Mouse (Mus musculus) liver, embryonic 15.5 days (tissue): ENCODE results near the gene Yipf3. TPM values are rescaled to one million over a fixed set of nuclear protein-coding genes. Genes with fewer than 3 reads are reported as not detected.

Experiments
- ATAC-seq: fragments of 200-750 bp; cut with Nextera tagmentation; 2 replicates; pipeline ENCODE4 v1.8.0; 2017; ENCODE audit warnings: moderate number of reproducible peaks, mild to moderate bottlenecking, moderate library complexity; ENCODE audit not compliant: insufficient read depth
- H3K27ac ChIP-seq: fragments of 300-500 bp; sonication (generic); replicated peaks from 2 replicates; pipeline ENCODE4 v1.5.1; 2015; ENCODE audit warnings: mild to moderate bottlenecking, inconsistent platforms
- H3K27me3 ChIP-seq: fragments of 300-500 bp; sonication (generic); 2 replicates; pipeline ENCODE4 v1.6.1; 2015; ENCODE audit warnings: mild to moderate bottlenecking, inconsistent platforms
- H3K36me3 ChIP-seq: fragments of 300-500 bp; sonication (generic); replicated peaks from 2 replicates; pipeline ENCODE4 v1.6.1; 2015; ENCODE audit warnings: moderate library complexity, mild to moderate bottlenecking, inconsistent platforms
- H3K4me1 ChIP-seq: fragments of 300-500 bp; sonication (generic); replicated peaks from 2 replicates; pipeline ENCODE4 v1.6.1; 2015; ENCODE audit warnings: inconsistent platforms
- H3K4me2 ChIP-seq: fragments of 300-500 bp; sonication (generic); 2 replicates; pipeline ENCODE4 v1.6.1; 2015; ENCODE audit warnings: moderate library complexity, mild to moderate bottlenecking, inconsistent platforms
- H3K4me3 ChIP-seq: fragments of 300-500 bp; sonication (generic); replicated peaks from 2 replicates; pipeline ENCODE4 v1.5.1; 2015; ENCODE audit warnings: mild to moderate bottlenecking, inconsistent platforms
- H3K9ac ChIP-seq: fragments of 300-500 bp; sonication (generic); 2 replicates; pipeline ENCODE4 v1.6.1; 2015; ENCODE audit warnings: moderate library complexity, mild to moderate bottlenecking, inconsistent platforms
- H3K9me3 ChIP-seq: fragments of 300-500 bp; sonication (generic); replicated peaks from 2 replicates; pipeline ENCODE4 v1.6.1; 2016; ENCODE audit warnings: inconsistent platforms
- WGBS: fragments of 180-500 bp; shearing (Covaris S2); methylation state at CpG from one replicate; pipeline ENCODE4 v1.1.7; 2015; ENCODE audit warnings: mixed read lengths; ENCODE audit not compliant: insufficient replicate concordance; 5-methylcytosine and 5-hydroxymethylcytosine counted together
- microRNA counts: library from miRNA; unstranded; fragments of <30 nt; microRNA quantifications from one replicate; lab custom pipeline; 2016
- microRNA-seq: library from miRNA; unstranded; fragments of <30 nt; microRNA quantifications from one replicate; pipeline ENCODE4, GENCODE M21; 2016
- polyA plus RNA-seq: library from polyadenylated mRNA; unstranded; fragments of >200 nt; fragmentation: Nextera tagmentation; extraction: Ambion mirVana; gene quantifications from 2 replicates; pipeline ENCODE4 v1.2.1, GENCODE M21; 2015

Yipf3 gene
- polyA plus RNA-seq, 1 experiment from 2014 or later: 44.2 TPM

GRCm38 (mm10) chr17:46284653-46285052 lies 36.8 kb downstream of the Yipf3 start:
- H3K27me3 ChIP-seq: peaks cover 16% of the 10 kb centered on the region
- 46% methylated on average over 7 of the region's 7 CpGs for WGBS
- no peak overlapping the region for H3K4me2 ChIP-seq
- H3K9me3 ChIP-seq: no peaks in the 10 kb centered on the region
- peaks cover 12% of the 10 kb centered on the region for H3K36me3 ChIP-seq
- peaks cover 20% of the 10 kb centered on the region for H3K4me1 ChIP-seq
- H3K27ac ChIP-seq: no peak overlapping the region
- H3K9ac ChIP-seq: no peak overlapping the region
- ATAC-seq: no peak
- H3K4me3 ChIP-seq: no peak overlapping the region

DNA sequence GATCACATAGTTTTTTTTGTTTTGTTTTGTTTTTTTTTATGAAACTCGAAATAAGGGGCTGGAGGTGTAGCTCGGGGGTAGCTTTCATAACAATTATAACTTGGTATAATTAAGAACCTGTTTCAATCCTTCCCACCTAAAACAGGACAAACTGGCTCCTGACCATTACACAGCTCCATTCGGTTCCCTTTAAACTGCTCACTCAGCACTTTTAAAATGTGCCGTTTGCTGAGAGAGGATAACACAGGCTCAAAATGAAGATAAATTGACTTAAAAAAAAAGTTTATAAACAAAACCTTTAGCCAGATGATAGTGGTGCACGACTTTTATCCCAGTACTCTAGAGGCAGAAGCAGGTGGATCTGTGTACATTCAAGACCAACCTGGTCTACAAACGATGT lies 37.5 kb downstream of the Yipf3 start:
- H3K4me1 ChIP-seq: peaks cover 20% of the 10 kb centered on the region
- no peak overlapping the region for H3K9ac ChIP-seq
- H3K4me2 ChIP-seq: no peak overlapping the region
- H3K27ac ChIP-seq: no peak overlapping the region
- H3K4me3 ChIP-seq: no peak overlapping the region
- no peaks in the 10 kb centered on the region for H3K9me3 ChIP-seq
- WGBS: 47% methylated on average over 6 of the region's 6 CpGs
- ATAC-seq: no peak
- peaks cover 16% of the 10 kb centered on the region for H3K27me3 ChIP-seq
- peaks cover 5% of the 10 kb centered on the region; the same call in 1 of the 2 replicates for H3K36me3 ChIP-seq

DNA sequence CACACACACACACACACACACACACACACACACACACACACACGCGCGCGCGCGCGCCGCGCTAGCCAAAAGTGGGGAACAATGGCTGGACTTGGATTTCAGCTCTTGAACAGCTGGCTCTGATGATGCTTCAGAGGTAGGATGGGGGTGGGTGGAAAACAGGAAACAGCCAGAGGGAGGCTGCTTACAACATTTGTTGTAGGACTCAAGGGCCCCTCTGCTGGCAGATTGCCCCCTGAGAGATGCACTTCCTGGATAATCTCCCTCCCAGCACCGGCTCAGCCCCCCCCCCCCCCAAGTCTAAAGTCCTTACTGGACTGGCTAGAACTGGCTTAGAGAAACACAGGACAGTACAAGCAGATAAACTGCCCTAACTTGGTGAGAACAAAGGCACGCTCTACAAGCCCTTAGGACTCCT lies 39.8 kb downstream of the Yipf3 start:
- no peaks in the 10 kb centered on the region for H3K36me3 ChIP-seq
- H3K27ac ChIP-seq: no peak overlapping the region
- no peaks in the 10 kb centered on the region for H3K9me3 ChIP-seq
- no peak for ATAC-seq
- H3K4me2 ChIP-seq: no peak overlapping the region
- H3K4me1 ChIP-seq: peaks cover 5% of the 10 kb centered on the region
- 58% methylated on average over 11 of the region's 11 CpGs for WGBS
- no peak overlapping the region for H3K4me3 ChIP-seq
- peaks cover 26% of the 10 kb centered on the region for H3K27me3 ChIP-seq
- no peak overlapping the region for H3K9ac ChIP-seq

- ATAC-seq: no peak
Measured at GRCm38 (mm10) chr17:46296601-46297000, 48.7 kb downstream of the Yipf3 start.

DNA sequence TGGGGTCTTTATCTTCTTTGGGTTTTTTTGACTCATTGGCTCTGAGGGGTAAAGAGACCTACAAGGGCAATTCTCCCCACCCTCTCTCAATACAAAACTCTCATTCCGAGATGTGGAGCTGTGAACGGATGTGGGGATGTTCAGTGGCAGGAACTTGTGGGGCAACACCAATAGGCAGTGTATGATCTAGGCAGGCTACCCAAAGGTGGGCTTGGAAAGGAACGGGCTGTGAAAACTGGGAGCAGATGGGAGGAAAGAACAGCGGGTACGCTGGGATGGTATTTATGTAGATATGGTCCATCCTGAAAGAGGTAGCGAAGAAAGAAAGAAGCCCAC lies 49.1 kb downstream of the Yipf3 start:
- H3K9me3 ChIP-seq: no peaks in the 10 kb centered on the region
- peak overlapping the region; percentile 46; the same call in 1 of the 2 replicates for H3K4me3 ChIP-seq
- 7% methylated on average over 6 of the region's 6 CpGs for WGBS
- peaks cover 77% of the 10 kb centered on the region for H3K27me3 ChIP-seq
- no peak for ATAC-seq
- no peak overlapping the region for H3K27ac ChIP-seq
- H3K9ac ChIP-seq: no peak overlapping the region
- H3K4me2 ChIP-seq: peak overlapping the region; percentile 72
- H3K4me1 ChIP-seq: peaks cover 19% of the 10 kb centered on the region
- no peaks in the 10 kb centered on the region for H3K36me3 ChIP-seq

More at GRCm38 (mm10) chr17:46296601-46297000, 48.7 kb downstream of the Yipf3 start:
- H3K4me3 ChIP-seq: no peak overlapping the region
- H3K4me2 ChIP-seq: no peak overlapping the region
- 17% methylated on average over 6 of the region's 6 CpGs for WGBS
- no peak overlapping the region for H3K9ac ChIP-seq
- no peaks in the 10 kb centered on the region for H3K36me3 ChIP-seq
- H3K27ac ChIP-seq: no peak overlapping the region
- peaks cover 19% of the 10 kb centered on the region for H3K4me1 ChIP-seq
- peaks cover 81% of the 10 kb centered on the region for H3K27me3 ChIP-seq
- no peaks in the 10 kb centered on the region for H3K9me3 ChIP-seq

DNA sequence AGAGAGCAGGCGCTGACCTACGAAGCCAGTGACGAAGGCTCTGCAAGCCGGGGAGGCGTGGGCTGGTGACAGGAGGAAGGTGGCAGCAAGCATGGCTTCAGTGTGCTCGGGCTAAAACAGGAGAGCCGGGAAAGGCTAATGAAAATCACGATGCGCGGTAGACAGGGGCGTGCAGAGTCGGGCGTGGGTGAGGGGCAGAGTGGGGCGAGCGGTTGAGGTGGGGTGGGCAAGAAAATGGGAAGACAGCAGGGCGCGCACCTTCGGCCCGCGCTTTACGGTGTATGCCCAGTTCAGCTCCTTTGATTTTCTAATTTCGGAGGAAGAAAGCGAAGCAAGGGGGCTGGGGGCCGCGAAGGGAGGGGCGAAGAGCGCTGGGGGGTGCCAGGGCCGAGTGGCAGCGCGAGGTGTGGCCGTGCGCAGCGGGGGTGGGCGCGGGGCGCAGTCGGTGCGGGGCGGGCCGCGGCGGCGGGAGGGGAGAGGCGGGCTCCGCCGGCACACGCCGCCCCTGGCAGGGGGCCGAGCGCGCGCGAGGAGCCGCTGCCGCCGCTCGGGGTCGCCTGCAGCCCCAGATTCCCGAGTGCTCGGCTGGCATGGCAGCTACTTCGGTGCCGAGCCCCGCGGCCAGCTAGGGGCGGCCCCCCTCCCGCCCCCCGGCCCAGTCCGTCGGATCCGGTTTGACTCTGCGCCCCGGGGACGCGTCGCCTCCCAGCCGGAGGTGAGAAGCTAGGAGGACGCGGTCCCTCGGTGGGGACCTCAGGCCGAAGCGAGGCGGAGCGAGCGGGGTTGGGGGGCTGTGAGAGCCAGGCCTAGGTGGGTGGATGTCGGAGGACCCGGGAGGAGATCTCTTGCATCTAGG lies 49.7 kb downstream of the Yipf3 start, which contains the start of gene Dlk2:
Gene Dlk2, plus strand, starts transcription at position 58 of the 856 bp plus-strand sequence.
- WGBS: under 1% methylated on average over 79 of the region's 86 CpGs
- Histone ChIP-seq H3K4me2 (peak within 1 kb of the TSS; percentile 72), H3K27ac (no peak within 1 kb of the TSS), H3K27me3 (peaks cover 71% of the 10 kb centered on the region), H3K4me1 (peaks cover 19% of the 10 kb centered on the region), H3K9me3 (no peaks in the 10 kb centered on the region), H3K9ac (no peak within 1 kb of the TSS), H3K4me3 (peak within 1 kb of the TSS; percentile 46), H3K36me3 (no peaks in the 10 kb centered on the region)
- ATAC-seq: no peak

GRCm38 (mm10) chr17:46298220-46298913 lies 50.5 kb downstream of the Yipf3 start:
- 1% methylated on average over 48 of the region's 48 CpGs for WGBS
- H3K4me3 ChIP-seq: peak overlapping the region; percentile 46
- no peak overlapping the region for H3K9ac ChIP-seq
- peaks cover 66% of the 10 kb centered on the region for H3K27me3 ChIP-seq
- H3K27ac ChIP-seq: no peak overlapping the region
- ATAC-seq: peak; percentile 40
- H3K4me1 ChIP-seq: peaks cover 19% of the 10 kb centered on the region
- peak overlapping the region; percentile 72 for H3K4me2 ChIP-seq
- no peaks in the 10 kb centered on the region for H3K9me3 ChIP-seq
- no peaks in the 10 kb centered on the region for H3K36me3 ChIP-seq

GRCm38 (mm10) chr17:46301892-46302291 lies 54.0 kb downstream of the Yipf3 start:
- no peak overlapping the region for H3K4me3 ChIP-seq
- no peak for ATAC-seq
- H3K4me2 ChIP-seq: no peak overlapping the region
- H3K4me1 ChIP-seq: peaks cover 19% of the 10 kb centered on the region
- H3K27me3 ChIP-seq: peaks cover 36% of the 10 kb centered on the region
- 48% methylated on average over 12 of the region's 12 CpGs for WGBS
- H3K36me3 ChIP-seq: no peaks in the 10 kb centered on the region
- H3K9ac ChIP-seq: no peak overlapping the region
- no peaks in the 10 kb centered on the region for H3K9me3 ChIP-seq
- no peak overlapping the region for H3K27ac ChIP-seq

MicroRNA genes within 50 kb of the gene (microRNA counts, 519-probe panel; counts per million panel counts)
- microRNA mmu-miR-693-3p (lab: Ali Mortazavi, UCI): not detected
- 1,189 counts per million, percentile 4 among the panel's probes with 10 or more counts for microRNA mmu-miR-693-5p (lab: Ali Mortazavi, UCI)

Small RNAs within 50 kb of the gene (microRNA-seq; reads per million reads assigned to microRNA genes)
- 4.6 reads per million, percentile 15 among the genes with 10 or more reads in this experiment for gene Mir693

Other genes starting within 250 kb of the Yipf3 start
- gene Vegfa, start 215.7 kb upstream of the Yipf3 start, polyA plus RNA-seq: 1.2 and 1.4 TPM in 2 replicates
- 60.7 and 64.6 TPM in 2 replicates for gene Mrps18a, start 137.1 kb upstream of the Yipf3 start, polyA plus RNA-seq
- 0.83 and 1.1 TPM in 2 replicates for gene Rsph9, start 103.9 kb upstream of the Yipf3 start, polyA plus RNA-seq
- 42.5 and 47.5 TPM in 2 replicates for gene Mad2l1bp, start 94.5 kb upstream of the Yipf3 start, polyA plus RNA-seq
- 33.2 and 36.8 TPM in 2 replicates for gene Gtpbp2, start 87.0 kb upstream of the Yipf3 start, polyA plus RNA-seq
- 15.8 and 17.1 TPM in 2 replicates for gene Polh, start 45.4 kb upstream of the Yipf3 start, polyA plus RNA-seq
- 14.4 and 15.2 TPM in 2 replicates for gene Xpo5, start 45.3 kb upstream of the Yipf3 start, polyA plus RNA-seq
- gene Polr1c, start within 50 bp of the Yipf3 start, polyA plus RNA-seq: 29.0 and 30.6 TPM in 2 replicates
- gene Lrrc73, start 5.5 kb downstream of the Yipf3 start, polyA plus RNA-seq: 0.08 TPM in 1 of 2 replicates, not detected in the other
- gene Tjap1, start 34.9 kb downstream of the Yipf3 start, polyA plus RNA-seq: 9.8 and 10.5 TPM in 2 replicates
- 0.24 TPM in 1 of 2 replicates, not detected in the other for gene Dlk2, start 49.3 kb downstream of the Yipf3 start, polyA plus RNA-seq
- gene Abcc10, start 80.3 kb downstream of the Yipf3 start, polyA plus RNA-seq: 1.8 and 2.0 TPM in 2 replicates
- gene Zfp318, start 135.7 kb downstream of the Yipf3 start, polyA plus RNA-seq: 1.5 and 1.7 TPM in 2 replicates
- not detected in 2 replicates for gene Crip3, start 180.8 kb downstream of the Yipf3 start, polyA plus RNA-seq
- not detected in 2 replicates for gene Slc22a7, start 190.4 kb downstream of the Yipf3 start, polyA plus RNA-seq
- 0.01 TPM in 2 replicates for gene Ttbk1, start 239.6 kb downstream of the Yipf3 start, polyA plus RNA-seq
- gene Dnph1, start 248.6 kb downstream of the Yipf3 start, polyA plus RNA-seq: 17.5 and 17.7 TPM in 2 replicates